Mouse (Mus musculus) urinary bladder, adult 18-20 months (tissue): ENCODE results near the gene Rce1.

Source experiments
- DNase-seq, 2 experiments: peaks; one replicate each; pipeline ENCODE4 v3.0.0; 2022; ENCODE audit warnings: low spot score in 2 of 2, mixed read lengths in 2 of 2

Gene Rce1

GRCm38 (mm10) chr19:4625179-4625828 is at the start of gene Rce1:
Gene Rce1 (minus strand): TSS chr19:4625641.
- peak; percentile 82 to 90 for DNase-seq

- DNase-seq: no peak
These were observed 47.0 kb upstream of the Rce1 start for GRCm38 (mm10) chr19:4672401-4672800.

- peak in 1 of 2 experiments; percentile 3 for DNase-seq
These were observed 45.3 kb upstream of the Rce1 start for GRCm38 (mm10) chr19:4670776-4671175.

GRCm38 (mm10) chr19:4666815-4667214 is 41.4 kb upstream of the Rce1 start:
- DNase-seq: no peak

- DNase-seq: no peak
These were observed 32.7 kb upstream of the Rce1 start for GRCm38 (mm10) chr19:4658156-4658555.

- no peak for DNase-seq
These were observed 21.6 kb upstream of the Rce1 start for GRCm38 (mm10) chr19:4646917-4647492.

GRCm38 (mm10) chr19:4644271-4644670 is 18.8 kb upstream of the Rce1 start:
- DNase-seq: no peak

- DNase-seq: no peak
These were observed 10.5 kb upstream of the Rce1 start for GRCm38 (mm10) chr19:4635986-4636385.

- DNase-seq: no peak
These were observed 3.4 kb upstream of the Rce1 start for GRCm38 (mm10) chr19:4628819-4629218.

GRCm38 (mm10) chr19:4625829-4626535 is 541 bp upstream of the Rce1 start:
- no peak for DNase-seq

- DNase-seq: no peak
These were observed 849 bp downstream of the Rce1 start for GRCm38 (mm10) chr19:4624406-4625178.

- no peak for DNase-seq
These were observed 1.4 kb downstream of the Rce1 start for GRCm38 (mm10) chr19:4624006-4624405.

- no peak for DNase-seq
These were observed 2.0 kb downstream of the Rce1 start for GRCm38 (mm10) chr19:4623419-4623818.

- no peak for DNase-seq
These were observed 2.7 kb downstream of the Rce1 start for GRCm38 (mm10) chr19:4622780-4623179.

GRCm38 (mm10) chr19:4620721-4621120 is 4.7 kb downstream of the Rce1 start:
- DNase-seq: no peak

- DNase-seq: no peak
These were observed 6.0 kb downstream of the Rce1 start for GRCm38 (mm10) chr19:4619461-4619860.

GRCm38 (mm10) chr19:4618183-4618582 is 7.3 kb downstream of the Rce1 start:
- DNase-seq: no peak

- DNase-seq: no peak
These were observed 8.9 kb downstream of the Rce1 start for GRCm38 (mm10) chr19:4616546-4616945.

- peak; percentile 66 to 76 for DNase-seq
These were observed 10.0 kb downstream of the Rce1 start, which contains the start of gene Lrfn4 for GRCm38 (mm10) chr19:4615151-4616093. Gene Lrfn4 (minus strand): TSS chr19:4615667.

- no peak for DNase-seq
These were observed 10.9 kb downstream of the Rce1 start for GRCm38 (mm10) chr19:4614305-4615150.
